Mouse (Mus musculus) right cerebral cortex, postnatal 36 days (tissue): ENCODE results near the gene Ddx39.
A peak's percentile ranks its signal among the peaks of the same experiment; 100 is the strongest.

Experiments
- DNase-seq, 2 experiments: peaks; one replicate each; pipeline ENCODE4 v3.0.0; 2022; ENCODE audit warnings: low spot score in 2 of 2, mixed read lengths in 1 of 2

Gene Ddx39

DNA sequence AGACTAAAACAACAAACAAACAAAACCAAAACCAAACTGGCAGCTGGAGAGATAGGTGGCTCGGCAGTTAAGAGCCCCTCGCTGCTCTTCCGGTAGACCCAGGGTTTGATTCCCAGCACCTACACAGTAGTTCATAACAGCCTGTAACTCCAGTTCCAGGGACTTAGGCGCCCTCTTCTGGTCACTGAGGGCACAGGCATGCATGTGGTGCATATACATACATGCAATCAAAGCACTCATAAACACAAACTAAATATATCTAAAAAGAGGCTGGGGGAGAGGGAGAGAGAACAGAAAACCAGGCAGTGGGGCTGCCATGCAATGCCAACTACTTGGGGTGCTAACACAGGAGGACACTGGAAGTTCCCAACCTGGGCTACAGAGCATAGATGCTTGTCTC lies 22.4 kb downstream of the Ddx39 start:
- no peak for DNase-seq

DNA sequence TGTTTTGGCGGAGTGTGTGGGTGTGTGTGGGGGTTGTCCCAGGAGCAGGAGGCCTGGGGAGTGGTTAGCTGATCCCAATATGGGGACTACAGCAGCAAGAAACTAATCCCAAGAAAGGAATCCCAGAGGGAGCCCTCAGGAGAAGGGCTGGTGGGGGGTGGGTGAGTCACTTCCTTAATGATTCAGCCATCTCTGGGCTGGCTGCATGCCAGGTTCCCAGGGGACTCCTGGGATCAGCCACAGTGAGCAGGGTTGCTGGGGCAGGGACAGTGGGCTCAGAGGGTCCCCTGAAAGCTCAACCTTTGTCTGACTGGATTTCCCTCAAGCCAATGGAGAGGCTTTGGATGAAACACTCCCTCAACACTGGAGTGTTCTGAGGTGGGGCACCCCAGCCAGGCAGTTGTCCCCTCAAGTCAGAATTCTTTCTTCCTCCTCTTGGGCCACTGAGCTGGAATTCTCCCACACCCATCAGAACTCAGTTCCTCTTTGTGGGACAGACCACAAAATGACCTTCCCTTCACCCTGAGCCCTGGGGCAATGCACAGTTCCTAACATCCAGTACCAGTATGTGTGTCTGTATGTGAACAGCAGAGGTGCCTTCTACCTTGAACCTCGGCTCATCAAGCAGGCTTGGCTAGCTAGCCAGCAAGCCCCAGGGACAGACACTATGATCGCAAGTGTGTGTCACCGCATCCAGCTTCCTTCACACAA lies 23.0 kb downstream of the Ddx39 start:
- DNase-seq = no peak

DNA sequence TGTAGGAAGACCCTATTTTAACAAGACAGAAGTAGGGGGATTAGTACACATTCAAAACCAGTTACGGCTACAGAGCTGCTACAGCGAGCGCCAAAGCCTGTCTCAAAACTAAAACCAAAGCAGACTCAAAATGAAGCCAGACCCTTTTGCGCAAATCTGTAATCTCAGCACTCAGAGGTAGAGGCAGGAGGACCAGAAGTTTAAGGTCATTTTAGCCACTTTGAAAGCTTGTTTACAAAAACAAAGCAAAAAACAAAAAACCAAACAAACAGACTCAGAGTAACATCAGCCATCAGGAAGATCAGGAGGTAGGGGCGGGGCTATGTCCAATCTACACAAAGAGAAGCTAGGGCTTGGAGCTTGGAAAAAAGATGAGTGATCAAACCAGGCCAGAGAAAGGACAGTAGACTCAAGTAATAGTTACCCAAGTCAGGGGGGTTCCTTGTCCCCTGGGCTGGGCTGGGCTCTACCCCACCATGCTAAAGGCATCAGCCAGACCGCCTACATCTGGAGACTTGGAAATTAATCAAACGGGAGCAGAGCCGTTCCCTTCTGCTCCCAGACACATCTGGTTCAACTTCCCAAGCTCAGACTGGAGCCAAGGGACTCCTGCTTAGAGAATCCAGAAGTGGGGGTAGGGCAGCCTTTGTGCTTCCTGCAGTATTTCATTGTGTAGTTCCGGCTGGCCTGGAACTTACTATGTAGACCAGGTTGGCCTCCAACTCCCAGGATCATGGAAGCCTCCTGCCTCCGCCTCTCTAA lies 24.2 kb downstream of the Ddx39 start:
- no peak for DNase-seq

DNA sequence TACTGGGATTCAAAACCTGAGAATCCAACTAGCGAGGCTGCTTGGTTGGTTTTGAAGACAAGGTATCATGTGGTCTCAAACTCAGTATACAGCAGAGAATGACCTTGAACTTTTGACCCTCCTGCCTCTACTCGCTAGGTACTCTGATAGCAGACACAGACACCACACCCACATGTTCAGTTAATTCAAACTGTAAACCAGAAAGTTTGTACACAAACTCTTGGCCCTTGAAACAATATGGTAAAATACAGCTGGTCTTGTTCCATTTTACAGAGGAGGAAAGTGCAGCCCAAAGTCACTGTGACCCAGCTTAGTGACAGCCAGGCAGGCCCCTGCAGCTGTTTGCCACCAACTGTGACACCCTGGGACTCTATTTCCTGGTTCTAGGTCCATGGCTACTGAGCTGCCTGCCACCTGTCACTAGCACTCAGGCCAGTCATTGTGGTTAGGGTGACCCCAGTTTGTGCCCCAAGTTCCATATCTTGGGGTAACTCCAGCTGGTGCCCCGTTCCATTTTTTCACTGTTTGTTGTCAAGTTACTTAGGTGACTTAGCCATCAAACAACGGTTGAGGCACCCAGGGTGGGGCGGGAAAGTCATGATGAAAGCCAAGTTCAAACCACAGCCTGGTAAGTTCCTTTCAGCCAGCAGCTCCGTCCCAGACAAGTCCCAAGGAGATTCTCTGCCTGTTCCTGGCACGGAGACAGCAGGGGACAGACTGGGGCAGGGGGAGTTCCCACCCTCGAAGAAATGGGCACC lies 24.9 kb downstream of the Ddx39 start:
- DNase-seq = no peak

DNA sequence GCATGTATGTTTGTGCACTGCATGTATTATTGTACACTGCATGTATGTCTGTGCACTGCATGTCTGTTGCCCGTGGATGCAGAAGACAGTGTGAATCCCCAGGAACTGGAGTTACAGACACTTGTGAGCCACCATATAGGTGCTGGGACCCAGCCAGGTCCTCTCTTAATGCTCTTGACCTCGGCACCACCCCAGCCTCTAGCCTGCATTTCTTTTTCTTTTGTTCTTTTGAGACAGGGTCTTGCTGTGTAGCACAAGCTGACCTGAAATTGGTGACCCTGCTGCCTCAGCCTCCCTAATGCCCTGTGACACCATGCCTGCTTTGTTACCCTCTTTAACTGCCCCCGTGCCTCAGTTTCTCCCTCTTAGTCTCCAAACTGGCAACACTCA lies 25.6 kb downstream of the Ddx39 start:
- no peak for DNase-seq

DNA sequence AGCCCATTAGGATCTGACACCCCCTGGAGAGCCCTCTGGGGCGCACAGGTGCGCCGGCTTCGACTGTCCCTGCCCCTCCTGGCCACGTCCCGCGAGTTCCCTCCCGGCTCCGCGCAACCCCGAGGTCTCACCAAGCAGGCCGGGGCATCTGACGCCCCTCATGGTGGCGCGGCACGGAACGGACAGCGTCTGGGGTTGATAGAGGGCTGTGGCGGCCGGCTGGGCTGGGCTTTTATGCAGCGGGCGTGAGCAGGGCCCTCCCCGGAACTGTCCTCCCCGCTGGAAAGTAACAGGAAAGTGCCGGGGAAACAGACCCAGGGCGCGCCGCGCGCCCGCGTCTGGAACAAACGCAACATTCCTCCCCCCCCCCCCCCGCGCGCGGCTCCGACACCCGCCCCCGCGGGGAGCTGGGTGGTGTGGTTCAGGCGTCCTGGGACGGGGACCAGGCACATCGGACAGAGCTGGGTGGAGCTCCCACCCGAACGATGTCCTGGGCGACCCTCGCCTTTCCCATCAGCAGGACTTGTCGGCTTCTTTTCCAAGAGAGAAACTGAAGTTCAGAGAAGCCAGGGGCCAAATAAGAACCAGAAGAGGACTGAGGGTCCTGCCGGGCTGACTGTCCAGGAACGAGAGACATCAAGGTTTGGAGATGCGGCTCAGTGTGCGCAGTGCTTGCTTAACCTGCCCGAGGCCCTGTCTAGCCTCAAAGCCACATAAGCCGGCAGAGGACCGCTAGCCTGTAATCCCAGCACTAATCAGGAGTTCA lies 26.2 kb downstream of the Ddx39 start, which contains the start of gene Adgre5:
Adgre5 (minus strand) TSS at position 351 of the 766 bp plus-strand sequence.
- DNase-seq = no peak

DNA sequence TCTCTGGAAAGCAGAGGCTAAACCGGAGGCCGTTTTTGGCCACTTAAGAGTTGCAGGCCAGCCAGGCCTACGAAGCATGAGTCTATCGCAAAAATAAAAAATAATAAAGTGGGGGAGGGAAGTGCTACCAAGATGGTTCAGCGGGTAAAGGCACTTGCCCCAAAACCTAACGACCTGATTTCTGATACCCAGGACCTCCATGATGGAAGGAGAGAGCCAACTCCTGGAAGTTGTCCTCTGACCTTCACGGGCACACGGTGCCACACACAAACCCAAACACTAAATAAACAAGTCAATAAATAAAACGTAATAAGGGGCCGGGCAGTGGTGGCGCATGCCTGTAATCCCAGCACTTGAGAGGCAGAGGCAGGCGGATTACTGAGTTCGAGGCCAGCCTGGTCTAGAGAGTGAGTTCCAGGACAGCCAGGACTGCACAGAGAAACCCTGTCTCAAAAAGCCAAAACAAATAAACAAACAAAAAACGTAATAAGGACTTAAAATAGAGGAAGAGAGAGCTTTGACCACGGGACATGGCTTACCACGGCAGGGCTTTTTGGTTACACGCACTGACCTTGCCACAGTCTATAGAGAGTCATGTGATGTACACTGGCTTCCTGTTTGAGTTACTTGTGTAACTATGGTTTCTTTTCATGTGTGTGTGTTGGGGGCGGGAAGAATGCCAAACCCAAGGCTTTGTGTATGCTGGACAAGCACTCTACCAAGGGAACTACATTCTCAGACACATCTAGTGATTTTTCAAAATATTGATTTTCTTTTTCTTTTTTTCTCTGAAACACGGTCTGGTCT lies 27.1 kb downstream of the Ddx39 start:
- no peak for DNase-seq

DNA sequence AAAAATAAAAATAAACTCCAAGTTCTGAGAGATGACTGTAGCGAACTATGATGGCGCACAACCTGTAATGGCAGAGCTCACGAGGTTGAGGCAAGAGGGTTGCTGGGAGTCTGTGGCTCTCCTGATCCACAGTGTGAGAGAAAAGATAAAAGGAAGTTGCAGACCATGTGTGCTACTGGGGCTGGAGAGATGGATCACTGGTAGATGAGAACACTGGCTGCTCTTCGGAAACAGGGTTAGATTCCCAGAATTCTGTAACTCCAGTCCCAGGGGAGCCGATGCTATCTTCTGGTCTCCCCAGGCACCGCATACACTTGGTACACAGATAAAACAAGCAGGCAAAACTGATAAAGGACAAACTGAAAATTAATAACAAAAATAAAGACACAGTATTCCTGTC lies 28.0 kb downstream of the Ddx39 start:
- no peak for DNase-seq

DNA sequence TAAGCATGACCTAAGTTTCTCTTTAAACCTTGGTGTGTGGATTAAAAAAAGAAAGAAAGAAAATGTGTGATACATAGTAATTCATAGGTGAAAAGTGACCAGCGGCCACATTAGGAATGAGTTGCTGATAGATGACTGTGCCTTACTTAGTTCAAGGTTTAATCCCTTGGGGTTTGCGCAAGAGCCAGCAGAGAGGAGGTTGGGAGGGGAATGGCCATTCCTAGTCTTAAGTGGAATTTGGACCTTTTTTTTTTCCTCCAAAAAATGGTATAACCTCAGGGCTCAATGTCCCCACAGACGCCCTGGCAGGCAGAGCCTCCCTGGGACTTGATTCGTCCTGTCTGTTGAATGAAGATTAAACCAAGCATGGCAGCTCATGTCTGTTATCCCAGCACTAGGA lies 29.1 kb downstream of the Ddx39 start:
- no peak for DNase-seq

DNA sequence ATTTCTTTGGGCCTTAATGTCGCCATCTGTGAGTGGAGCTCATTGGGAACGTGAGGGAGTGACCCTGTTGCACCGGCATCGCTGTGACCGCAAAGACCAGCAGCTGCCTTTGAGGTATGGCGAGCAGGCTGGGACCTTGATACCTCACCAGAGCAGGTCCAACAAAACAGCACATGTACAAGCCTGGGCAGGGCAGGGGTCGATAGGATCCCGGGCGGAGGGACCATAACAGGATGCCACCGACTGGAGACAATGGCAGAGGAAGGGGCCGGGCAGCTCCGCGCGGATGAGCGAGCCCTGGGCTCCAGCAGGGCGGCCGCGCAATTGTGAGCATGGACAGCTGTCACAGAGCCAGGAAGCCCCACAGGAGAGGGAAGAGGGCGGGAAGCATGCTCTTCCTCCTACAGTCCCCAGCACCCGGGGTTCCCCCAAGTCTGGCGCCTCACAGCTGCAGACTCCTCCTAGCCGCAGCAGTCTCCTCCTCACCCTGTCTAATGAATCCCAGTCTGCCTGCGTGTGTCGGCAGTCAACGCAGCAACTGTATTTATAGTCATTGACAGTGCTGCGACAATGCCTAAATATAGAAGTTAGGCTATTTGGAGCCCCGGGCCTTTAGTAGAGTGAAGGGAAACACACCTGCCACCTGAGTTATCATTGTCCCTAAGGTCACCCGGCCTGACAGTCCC lies 32.8 kb downstream of the Ddx39 start:
- DNase-seq = peak in 1 of 2 experiments; percentile 26

DNA sequence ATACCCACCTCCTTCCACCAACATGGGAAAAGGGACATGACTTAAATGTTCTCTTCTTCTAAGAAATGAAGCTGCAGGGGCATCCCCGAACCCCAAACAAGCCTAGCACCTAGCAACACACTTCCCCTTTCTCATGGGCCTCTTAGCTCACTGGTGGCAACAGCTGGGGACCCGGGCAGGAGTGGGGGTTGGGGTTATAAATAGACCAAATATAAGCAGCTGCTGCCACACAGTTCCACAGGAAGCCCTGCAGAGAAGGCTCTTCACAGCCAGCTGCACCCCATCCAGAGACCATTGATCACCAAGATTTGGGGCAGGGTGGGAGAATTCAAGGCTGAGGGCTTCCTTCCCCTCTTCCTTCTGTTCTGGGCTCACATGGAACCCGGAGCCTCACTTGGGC lies 33.7 kb downstream of the Ddx39 start:
- DNase-seq = no peak

DNA sequence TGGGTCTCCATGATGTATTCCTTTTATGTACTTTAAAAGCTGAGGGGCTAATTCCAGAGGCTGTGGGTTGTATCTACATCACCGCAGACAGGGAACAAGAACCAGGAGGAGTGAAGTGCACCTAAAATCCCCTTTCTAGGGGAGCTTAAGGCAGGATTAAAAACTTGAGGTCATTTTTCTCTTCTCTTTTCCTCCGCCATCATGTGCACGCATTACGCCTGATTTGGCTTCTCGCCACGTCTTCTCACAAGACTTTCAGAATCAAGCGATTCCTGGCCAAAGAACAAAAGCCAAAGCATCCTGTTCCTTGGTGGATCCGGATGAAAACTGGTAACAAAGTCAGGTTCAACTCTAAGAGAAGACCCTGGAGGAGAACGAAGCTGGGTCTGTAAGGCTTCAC lies 34.3 kb downstream of the Ddx39 start:
- DNase-seq = no peak

DNA sequence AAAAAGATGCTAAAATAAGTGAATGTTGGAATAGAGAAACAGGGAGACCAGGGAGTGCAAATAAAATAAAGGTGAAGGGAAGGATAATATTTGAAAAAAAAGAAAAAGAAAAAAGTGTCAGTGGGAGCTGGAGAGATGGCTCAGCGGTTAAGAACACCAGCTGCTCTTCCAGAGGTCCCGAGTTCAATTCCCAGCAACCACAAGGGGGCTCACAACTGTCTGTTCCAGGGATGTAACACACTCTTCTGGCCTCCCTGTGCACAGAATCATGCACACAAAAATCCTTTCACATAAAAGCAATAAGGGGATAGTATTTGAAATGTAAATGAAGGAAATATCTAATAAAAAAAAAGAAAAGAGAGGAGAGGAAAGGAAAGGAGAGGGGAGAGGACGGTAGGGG lies 39.2 kb downstream of the Ddx39 start:
- DNase-seq = no peak

DNA sequence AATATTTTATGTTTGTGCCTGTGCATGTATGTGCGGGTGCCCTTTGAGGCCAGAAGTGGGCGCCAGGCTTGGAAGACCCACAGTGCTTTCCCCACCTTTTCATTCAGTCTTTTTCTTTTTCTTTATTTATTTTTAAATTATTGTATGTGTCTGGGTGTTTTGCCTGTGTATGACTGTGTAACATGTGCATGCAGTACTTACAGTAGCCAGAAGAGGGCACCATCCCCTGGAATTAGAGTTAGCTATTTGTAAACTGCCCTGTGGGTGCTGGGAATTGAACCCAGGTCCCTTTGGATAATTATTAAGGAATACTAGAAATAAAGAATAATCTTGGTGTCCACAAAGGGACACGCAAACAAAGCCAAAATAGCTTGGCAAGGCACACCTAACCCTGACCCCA lies 41.3 kb downstream of the Ddx39 start:
- no peak for DNase-seq

DNA sequence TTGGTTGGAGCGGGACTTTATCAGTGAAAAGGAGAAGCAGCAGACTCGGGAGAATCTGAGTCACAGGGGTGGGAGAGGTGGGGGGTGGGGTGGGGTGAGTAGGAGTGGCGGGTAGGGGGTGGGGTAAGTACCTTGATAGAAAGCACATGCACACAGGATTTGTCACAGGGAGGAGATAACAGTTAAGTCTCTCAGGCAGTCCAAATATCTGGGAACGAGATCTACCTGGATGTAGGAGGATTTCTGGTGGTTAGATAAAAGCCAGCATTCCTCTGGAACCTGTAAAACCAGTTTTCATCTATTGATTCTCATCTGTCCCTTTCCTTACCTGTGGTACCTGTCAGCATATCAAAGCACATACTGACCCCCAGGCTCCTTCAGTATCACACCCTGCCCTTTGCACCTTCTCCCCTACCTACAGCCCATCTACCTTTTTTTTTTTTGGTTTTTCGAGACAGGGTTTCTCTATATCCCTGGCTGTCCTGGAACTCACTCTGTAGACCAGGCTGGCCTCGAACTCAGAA lies 42.2 kb downstream of the Ddx39 start:
- no peak for DNase-seq

DNA sequence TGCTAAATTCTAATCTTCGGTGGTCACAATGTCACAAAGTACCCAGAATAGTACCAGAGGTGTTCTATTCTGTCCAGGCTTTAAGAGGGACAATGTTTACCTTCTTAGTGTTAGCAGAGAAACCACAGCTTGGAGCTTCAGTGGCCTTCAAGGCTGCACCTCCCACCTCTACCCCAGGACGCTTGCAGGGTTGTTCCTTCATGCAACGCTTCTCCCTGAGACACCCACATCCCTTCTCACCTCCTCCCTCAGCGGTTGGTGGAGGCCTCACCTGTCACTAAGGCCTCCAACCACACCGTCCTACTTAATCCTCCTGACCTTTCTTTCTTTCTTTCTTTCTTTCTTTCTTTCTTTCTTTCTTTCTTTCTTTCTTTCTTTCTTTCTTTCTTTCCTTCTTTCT lies 43.3 kb downstream of the Ddx39 start:
- DNase-seq = no peak

DNA sequence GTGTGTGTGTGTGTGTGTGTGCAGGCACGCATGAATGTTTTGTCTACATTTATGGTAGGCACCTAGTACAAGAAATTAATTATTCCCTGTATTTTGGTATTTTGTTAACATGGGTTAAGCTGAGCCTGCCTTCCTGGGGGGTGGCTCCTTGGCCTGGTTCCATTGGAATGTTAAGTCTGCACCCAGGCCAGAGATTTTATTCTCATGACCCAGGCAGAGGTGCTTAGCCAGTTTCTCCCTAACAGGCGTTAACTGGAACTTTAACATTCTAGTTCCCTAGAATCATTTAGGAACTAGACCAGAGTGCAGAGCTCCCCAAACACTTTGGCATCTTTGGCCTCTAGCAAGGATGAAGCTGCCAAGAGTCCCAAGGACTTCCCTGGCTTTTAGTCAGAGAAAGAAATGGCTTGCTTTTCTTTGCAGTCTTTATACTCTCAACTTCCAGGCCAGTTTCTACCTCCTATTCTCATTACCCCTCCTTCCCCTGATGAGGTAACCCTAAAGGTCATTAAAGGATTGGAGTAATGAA lies 44.3 kb downstream of the Ddx39 start:
- DNase-seq = no peak

DNA sequence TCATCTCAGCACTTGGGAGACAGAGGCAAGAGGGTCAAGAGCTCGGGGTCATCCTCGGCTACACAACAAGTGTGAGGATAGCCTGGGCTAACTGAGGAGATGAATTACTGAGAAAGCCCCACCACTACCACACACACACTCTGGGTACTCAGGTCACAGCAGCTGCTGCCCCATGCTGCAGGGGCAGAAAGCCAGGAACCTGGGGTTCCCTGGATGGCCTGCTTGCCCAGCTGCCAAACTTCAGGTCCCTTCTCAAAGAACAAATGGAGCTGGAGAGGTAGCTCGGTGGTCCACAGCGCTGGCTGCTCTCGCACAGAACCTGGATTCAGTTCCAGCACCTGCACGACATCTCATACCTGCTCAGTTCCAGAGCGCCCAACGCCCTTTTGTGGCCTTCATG lies 49.1 kb downstream of the Ddx39 start:
- no peak for DNase-seq

DNA sequence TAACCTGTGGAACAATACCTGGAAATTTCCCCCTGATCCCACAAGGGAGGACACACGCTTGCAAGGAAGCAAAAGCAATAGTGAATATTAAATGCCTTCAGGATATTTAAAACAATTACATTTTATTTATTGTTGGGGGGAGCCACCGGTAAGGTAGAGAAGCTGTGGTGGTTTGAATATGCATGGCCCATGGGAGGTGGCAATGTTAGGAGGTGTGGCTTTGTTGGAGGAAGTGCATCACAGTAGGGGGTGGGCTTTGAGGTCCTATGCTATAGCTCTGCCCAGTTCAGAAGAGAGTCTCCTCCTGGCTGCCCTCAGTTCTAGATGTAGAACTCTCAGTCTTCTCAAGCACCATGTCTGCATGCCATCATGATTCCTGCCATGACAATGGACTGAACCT lies 49.7 kb downstream of the Ddx39 start:
- DNase-seq = no peak

DNA sequence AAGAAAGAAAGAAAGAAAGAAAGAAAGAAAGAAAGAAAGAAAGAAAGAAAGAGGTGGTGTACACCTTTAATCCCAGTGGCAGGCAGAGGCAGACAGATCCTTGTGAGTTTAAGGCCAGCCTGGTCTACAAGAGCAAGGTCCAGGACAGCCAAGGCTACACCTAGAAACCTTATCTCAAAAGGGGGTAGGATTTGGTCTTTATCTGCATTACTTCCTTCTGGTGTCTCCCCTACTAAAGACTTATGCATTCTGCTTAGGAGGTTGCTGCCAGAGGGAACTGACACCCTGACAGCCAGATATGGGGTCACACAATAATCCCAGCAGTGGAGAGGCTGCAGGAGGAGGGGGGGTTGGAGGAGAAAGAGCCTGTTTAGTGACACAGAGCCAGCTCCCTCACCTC lies 50.7 kb downstream of the Ddx39 start:
- no peak for DNase-seq
